Mouse (Mus musculus) c-Kit-negative CD71-positive TER-119-positive erythroid progenitor cells, embryonic 14.5 days (primary cell): Measurements from ENCODE around the gene Runx1.
A peak's percentile ranks its signal among the peaks of the same experiment; 100 is the strongest.

Experiments
- DNase-seq: peaks from one replicate; pipeline ENCODE4 v3.0.0-alpha.2; 2013; ENCODE audit warnings: low read depth, low spot score

The Runx1 gene

DNA sequence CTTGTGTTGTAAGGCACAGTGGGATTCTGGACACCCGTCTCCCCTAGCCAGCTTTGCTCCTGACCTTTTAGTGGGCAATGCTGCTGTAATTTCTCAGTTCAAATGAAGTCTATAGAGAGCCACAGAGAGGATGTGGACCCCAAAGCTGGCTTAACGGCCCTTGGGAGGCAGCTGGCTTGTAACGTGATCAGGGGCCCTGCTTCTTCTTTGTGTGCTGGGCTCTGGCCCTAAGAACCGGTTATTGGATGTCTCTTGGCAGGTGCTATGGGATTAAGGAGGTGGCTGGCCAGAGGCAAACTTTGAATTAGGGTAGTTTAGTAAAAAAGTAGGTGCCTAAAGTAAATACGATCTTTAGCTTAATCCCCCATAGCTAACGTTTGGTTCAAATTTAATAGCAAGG is 31.8 kb downstream of the Runx1 start:
- no peak for DNase-seq

- no peak for DNase-seq
These were observed 32.2 kb downstream of the Runx1 start for GRCm38 (mm10) chr16:92793741-92794140.

DNA sequence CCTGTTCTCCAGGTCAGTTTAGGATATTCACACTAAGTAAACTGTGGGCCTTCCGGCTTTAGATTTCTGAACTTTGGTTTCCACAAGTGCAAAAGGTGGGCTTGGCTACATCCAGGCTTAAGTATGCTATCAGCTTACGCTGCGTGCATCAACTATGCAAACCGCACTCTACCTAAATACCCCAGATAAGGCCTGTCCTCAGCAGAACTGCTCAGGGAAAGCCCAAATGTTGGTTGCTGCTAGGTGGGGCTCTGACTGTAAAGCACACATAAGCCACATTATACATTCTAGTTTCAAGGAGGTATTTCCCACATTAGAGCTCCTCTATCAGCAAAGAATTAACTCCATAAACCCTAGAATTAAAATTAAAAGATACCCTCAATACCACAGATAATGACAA is 33.0 kb downstream of the Runx1 start:
- no peak for DNase-seq

DNA sequence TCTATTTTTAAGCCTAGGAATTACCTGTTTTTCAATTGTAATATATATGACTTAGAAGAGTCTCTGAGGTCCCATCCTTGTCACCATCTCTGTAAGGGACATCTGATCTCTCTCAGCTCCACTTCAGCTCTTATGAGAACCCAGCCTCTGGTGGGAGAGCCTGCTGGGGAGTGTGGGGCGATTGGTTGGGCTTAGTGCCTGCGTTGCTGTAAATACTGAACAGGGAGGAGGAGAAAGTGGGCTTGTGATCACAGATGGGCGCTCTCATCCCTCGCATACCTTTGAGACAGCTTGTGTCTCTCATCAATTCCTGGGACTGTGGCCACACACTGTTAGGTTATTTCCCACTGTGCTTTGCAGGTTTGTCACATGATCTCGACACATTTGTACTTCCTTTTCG is 35.3 kb downstream of the Runx1 start:
- DNase-seq = no peak

DNA sequence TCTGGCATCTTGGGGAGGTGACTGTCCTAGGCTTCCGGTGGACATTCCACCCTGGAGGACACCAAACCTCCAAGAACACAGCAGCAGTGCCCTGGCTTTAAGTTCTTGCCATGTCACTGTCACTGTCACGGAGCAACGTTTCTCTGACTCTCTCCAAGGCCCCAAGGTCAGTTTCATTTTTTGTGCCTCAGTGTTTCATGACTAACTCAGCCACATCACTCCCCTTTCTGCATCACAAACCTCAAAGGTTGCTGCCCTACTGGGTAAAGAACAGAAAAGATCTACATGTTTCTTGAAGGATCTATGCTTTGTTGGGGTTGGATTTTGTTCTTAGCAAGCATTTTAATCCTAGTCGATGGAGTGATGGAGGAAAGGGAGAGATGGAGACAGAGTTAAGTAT is 36.1 kb downstream of the Runx1 start:
- no peak for DNase-seq

DNA sequence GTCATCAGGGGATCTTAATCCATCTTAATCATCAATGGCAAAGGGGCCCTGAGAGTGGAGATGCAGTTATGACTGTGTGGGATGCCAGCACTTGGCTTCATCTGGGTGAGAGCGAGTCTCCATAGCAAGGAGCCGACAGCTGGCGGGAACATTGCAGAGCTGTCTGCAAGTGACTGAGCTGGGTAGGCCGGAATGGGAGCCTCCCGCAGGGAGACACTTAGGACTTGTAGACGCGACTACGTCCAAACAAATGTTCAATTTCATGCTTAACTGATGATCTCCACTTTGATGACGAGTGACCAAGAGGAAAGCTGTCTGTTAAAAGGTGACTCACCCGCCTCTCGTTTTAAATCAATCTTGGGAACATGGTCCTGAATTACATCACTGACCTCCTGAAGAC is 37.5 kb downstream of the Runx1 start:
- no peak for DNase-seq

DNA sequence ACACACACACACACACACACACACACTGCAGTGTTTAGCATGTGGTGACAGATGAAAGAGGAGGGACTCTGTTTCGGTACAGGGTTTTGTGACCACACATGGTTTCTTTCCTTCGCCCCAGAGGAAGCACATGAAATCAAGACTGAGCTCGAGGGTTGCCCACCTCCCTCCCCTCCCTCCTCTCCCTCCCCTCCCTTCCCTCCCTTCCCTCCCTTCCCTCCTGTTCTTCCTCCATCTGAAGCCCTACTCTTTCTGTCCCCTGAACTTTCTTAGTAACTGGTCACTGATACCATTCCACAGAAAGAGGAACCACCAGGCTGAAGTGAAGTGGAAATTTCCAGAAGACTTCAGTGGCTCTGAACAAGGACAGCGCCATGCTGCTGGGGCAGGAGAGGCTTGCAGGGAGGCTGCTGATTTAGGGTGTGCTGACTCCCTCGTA is 39.0 kb downstream of the Runx1 start:
- no peak for DNase-seq

- DNase-seq = no peak
These were observed 39.6 kb downstream of the Runx1 start for GRCm38 (mm10) chr16:92786276-92786882.

GRCm38 (mm10) chr16:92783651-92784131 is 42.3 kb downstream of the Runx1 start:
- DNase-seq = no peak

GRCm38 (mm10) chr16:92782408-92782807 is 43.5 kb downstream of the Runx1 start:
- DNase-seq = no peak

DNA sequence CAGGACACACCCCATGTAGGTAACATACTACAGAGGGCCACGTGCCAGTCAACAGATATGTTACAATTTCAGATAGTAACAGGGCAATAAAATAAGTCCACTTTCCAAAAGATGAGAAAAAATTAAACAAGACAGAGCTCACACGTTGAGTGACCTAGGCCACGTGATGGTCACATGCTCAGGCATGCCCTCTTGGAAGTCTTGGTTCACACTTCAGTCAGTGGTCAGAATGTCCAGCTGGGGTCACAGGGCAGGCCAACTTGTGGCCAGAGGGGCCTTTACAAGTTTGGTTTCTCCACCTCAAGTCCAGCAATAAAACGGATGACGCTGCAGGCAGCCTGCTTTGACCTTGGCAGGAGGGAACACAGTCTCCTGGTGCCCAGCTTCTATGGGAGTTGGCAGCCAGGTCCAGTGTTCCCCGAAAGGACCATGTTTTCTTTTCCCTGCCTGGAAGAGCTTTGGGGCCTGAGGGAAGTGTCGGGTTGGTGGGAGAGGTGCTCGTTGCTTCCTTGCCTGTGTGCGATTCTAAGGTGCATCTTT is 46.0 kb downstream of the Runx1 start:
- no peak for DNase-seq

DNA sequence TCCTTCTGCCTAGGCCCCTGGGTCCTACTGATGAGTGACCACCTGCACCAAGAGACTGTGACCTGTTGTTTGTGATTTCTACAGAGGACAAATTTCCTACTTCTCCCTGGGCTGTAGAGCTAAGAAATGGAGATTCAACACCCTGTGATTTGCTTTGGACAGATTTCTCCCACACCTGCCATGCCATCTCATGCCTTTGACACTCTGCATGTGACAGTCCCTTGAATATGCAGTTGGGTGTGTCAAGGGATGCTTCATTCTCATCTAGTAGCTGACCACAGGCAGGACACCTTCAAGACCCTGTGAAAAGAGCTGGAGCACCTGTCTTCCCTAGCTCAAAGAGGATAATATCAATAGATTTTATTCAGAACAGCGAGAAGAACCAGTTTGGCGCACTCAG is 46.8 kb downstream of the Runx1 start:
- DNase-seq = no peak

- DNase-seq = no peak
These were observed 47.7 kb downstream of the Runx1 start for GRCm38 (mm10) chr16:92778096-92778780.

GRCm38 (mm10) chr16:92767862-92768261 is 58.1 kb downstream of the Runx1 start:
- DNase-seq = no peak

GRCm38 (mm10) chr16:92767423-92767822 is 58.5 kb downstream of the Runx1 start:
- no peak for DNase-seq

GRCm38 (mm10) chr16:92764741-92765396 is 61.1 kb downstream of the Runx1 start:
- peak; percentile 43 for DNase-seq

- DNase-seq = no peak
These were observed 62.3 kb downstream of the Runx1 start for GRCm38 (mm10) chr16:92763666-92764065.

DNA sequence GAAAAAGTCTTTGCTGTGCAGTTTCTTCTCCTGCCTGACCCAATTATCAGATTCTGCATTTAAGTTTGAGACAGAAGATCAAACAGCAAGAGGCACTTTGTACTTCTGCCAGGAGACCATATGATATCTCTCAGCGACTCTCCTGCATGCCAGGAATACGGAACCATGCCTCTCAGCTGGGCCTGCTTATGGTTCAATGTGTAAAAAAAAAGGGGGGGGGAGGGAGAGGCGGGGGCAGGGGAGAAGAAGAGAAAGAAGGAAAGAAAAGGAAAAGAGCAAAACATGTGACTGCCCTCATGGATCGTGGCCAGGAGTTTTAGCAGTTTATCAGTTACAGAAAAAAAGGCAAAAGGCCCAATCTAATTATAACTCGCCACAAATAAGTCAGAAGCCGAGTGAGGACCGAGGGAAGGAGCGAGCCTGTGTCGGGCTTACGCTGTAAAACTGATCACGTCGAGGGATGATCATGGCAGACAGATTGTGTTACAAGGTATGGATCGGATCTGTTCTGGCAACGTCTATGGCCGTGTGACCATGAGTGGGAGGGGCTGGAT is 63.9 kb downstream of the Runx1 start:
- no peak for DNase-seq

DNA sequence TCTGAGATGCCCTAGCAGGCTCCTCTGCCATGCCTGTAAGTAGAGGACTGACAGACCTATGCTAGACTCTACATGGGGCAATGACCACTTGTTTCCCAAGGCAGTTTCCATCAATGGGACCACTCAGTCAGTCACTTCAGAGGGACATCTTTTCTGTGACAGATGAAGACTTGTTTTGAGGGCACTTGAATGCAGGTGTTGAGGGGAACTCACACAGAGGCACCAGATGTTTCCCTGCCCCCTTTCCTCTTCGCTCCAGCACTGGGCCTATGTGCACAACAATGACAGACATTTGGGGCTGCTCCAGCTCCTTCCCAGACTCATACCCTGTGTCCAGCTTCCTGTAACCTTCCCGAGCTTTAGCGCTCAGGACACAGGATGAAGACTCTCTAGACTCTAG is 65.9 kb downstream of the Runx1 start:
- no peak for DNase-seq

GRCm38 (mm10) chr16:92757564-92757963 is 68.4 kb downstream of the Runx1 start:
- DNase-seq = no peak

DNA sequence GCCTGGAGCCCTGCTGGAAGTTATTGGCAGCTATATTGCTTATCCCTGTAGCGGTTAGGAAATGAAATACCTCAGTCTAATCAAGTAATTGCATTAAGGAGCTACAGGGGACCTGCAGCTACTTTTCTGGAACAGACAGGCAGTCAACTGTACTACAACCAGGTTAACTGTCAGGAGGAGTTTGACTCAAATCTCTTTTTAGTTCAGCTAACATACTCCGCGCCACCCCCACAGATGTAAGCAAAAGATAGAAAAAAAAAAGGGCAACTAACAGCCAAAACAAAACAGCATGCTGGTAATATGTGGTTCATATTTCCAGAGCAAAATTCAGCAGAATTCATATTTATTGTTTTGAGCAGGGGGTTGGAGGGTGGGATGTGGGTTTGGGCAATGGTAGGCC is 72.0 kb downstream of the Runx1 start:
- no peak for DNase-seq

- no peak for DNase-seq
These were observed 72.8 kb downstream of the Runx1 start for GRCm38 (mm10) chr16:92753139-92753538.
